Mouse (Mus musculus) kidney, adult 2 months (tissue): Measurements from ENCODE around the gene Snrpf.

Experiments used
- CTCF ChIP-seq: fragments of 200-500 bp; conservative IDR thresholded peaks from 2 replicates; pipeline ENCODE4 v1.5.1; 2011; ENCODE audit warnings: low read depth, mild to moderate bottlenecking, control low read depth, low read length, moderate library complexity, mixed read lengths; ENCODE audit not compliant: insufficient read depth, insufficient read length
- POLR2A ChIP-seq: fragments of 200-500 bp; IDR thresholded peaks from one replicate; pipeline ENCODE4 v1.6.1; 2011; ENCODE audit warnings: low read depth, low read length, control low read depth

DNA sequence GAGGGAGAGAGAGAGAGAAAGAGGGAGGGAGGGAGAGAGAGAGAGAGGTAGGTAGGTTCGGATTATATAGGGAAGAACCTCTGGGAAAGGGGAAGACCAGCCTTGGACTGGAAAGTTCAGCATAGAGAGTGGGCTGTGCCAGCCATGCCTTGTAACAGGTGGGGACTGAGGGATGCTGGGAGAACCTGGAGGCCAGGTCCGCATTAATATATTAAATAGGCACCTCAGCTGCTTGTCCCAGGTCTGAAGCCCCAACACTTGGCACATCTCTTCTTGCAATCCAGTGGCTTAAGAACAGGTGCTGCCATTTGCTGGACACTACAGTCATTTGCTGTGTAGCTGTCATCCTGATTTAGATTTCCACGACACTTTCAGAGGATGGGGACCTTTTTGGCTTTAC lies 7.1 kb upstream of the Snrpf start:
- TF ChIP-seq CTCF (no peak), POLR2A (no peak)
